29 mouse cellular contexts compared by ENCODE assay signal in genomic region chr6:147079919-147080318, GRCm38 (mm10). TPM values are rescaled to one million over a fixed set of nuclear protein-coding genes. Genes with fewer than 3 reads are reported as not detected.
"Had no signal": no experiment of that assay in that cellular context is flagged by ENCODE, and none has a peak within 500 bp of the region (broad histone marks: within the 10 kb centered on the region; RNA-seq: fewer than 3 reads in every experiment).

No protein-coding gene starts in this region.

- H3K9ac ChIP-seq: heart, embryonic 12.5 days; hindbrain, embryonic 12.5 days; hindbrain, embryonic 15.5 days; kidney, embryonic 15.5 days; limb, embryonic 13.5 days; limb, embryonic 15.5 days; liver, embryonic 12.5 days; liver, embryonic 14.5 days had no signal

- H3K4me1 ChIP-seq: heart, embryonic 10.5 days; hindbrain, embryonic 10.5 days; hindbrain, embryonic 12.5 days; hindbrain, embryonic 15.5 days; kidney, embryonic 15.5 days; limb, embryonic 13.5 days; limb, embryonic 15.5 days; liver, embryonic 12.5 days had no signal

- ATAC-seq: hindbrain, postnatal 0 days; intestine, embryonic 16.5 days; liver, embryonic 12.5 days had no signal

- H3K27me3 ChIP-seq: heart, embryonic 12.5 days; hindbrain, embryonic 12.5 days; hindbrain, embryonic 15.5 days; limb, embryonic 13.5 days; limb, embryonic 15.5 days; liver, embryonic 12.5 days had no signal

- H3K4me3 ChIP-seq: gastrocnemius, adult 2 months; heart, embryonic 10.5 days; heart, embryonic 12.5 days; hindbrain, embryonic 10.5 days; hindbrain, embryonic 12.5 days; hindbrain, embryonic 15.5 days; kidney, embryonic 15.5 days; left cerebral cortex, adult 2 months; limb, embryonic 13.5 days; limb, embryonic 15.5 days; liver, embryonic 12.5 days had no signal

- H3K36me3 ChIP-seq: hindbrain, embryonic 12.5 days; hindbrain, embryonic 15.5 days; limb, embryonic 15.5 days had no signal

- H3K27ac ChIP-seq: gastrocnemius, adult 2 months; heart, embryonic 10.5 days; hindbrain, embryonic 10.5 days; hindbrain, embryonic 12.5 days; hindbrain, embryonic 15.5 days; hindbrain, postnatal 0 days; kidney, embryonic 15.5 days; kidney, postnatal 0 days; left cerebral cortex, adult 2 months; limb, embryonic 13.5 days; limb, embryonic 15.5 days; liver, embryonic 12.5 days; liver, embryonic 14.5 days had no signal

- H3K9me3 ChIP-seq: heart, embryonic 10.5 days; heart, embryonic 12.5 days; hindbrain, embryonic 10.5 days; hindbrain, embryonic 12.5 days; hindbrain, embryonic 15.5 days; kidney, embryonic 15.5 days; limb, embryonic 13.5 days; limb, embryonic 15.5 days; liver, embryonic 12.5 days had no signal

- H3K4me2 ChIP-seq: heart, embryonic 12.5 days; hindbrain, embryonic 12.5 days; hindbrain, embryonic 15.5 days; kidney, embryonic 15.5 days; limb, embryonic 13.5 days; limb, embryonic 15.5 days; liver, embryonic 12.5 days had no signal

- DNase-seq: gastrocnemius, adult 2 months; gastrocnemius, postnatal 10 days; gastrocnemius, postnatal 25 days; heart, adult 18-20 months; heart, postnatal 10 days; heart, postnatal 4 days; kidney, adult 11 months; kidney, adult 2 months; kidney, adult 9 months; kidney, postnatal 14 days; kidney, postnatal 36 days had no signal

RNA-seq across cellular contexts. Expression of gene Mansc4, which starts 6.9 kb away (rescaled TPM):
- total RNA-seq: gastrocnemius, adult 2 months; gastrocnemius, postnatal 10 days; gastrocnemius, postnatal 25 days; granulocyte monocyte progenitor cell, adult 5-6 weeks; heart, adult 18-20 months; heart, adult 8-10 months; heart, postnatal 10 days; heart, postnatal 25 days; heart, postnatal 4 days; left cerebral cortex, adult 2 months had no signal
- polyA plus RNA-seq: liver, embryonic 14.5 days; liver, embryonic 16.5 days had no signal

RNA-seq across cellular contexts. Expression of gene Rep15, which starts 47.5 kb away (rescaled TPM):
- total RNA-seq: hindbrain, postnatal 0 days had no signal
